Comparison of ENCODE assay signal across 7 mouse cellular contexts in genomic region chr1:161976255-161977182, GRCm38 (mm10). TPM values are rescaled to one million over a fixed set of nuclear protein-coding genes. Genes with fewer than 3 reads are reported as not detected.
A peak's percentile ranks its signal among the peaks of the same experiment; 100 is the strongest.
DNase-seq lines count a peak whose midpoint lies in the region; ATAC-seq and TF ChIP-seq lines count a peak whose summit lies in the region.

No protein-coding gene starts in this region.

- peak; percentile 88 for DNase-seq in ZHBTc4 (ENCODE audit: low read depth, low spot score)
- DNase-seq in cerebellum, postnatal 36 days: peak; percentile 63 to 77
- peak; percentile 60 to 88 for DNase-seq in frontal cortex, postnatal 36 days (ENCODE audit: low spot score in 2 of 2)
- DNase-seq in hindbrain, postnatal 0 days (ENCODE audit: low spot score): peak; percentile 92
- DNase-seq in left cerebral cortex, adult 18-20 months (ENCODE audit: low spot score in 2 of 2): peak; percentile 73
- DNase-seq in right cerebral cortex, postnatal 10 days (ENCODE audit: low spot score in 2 of 2): peak; percentile 83 to 86

- H3K4me2 ChIP-seq in hindbrain, postnatal 0 days (ENCODE audit: low read depth, low read length): peak overlapping the region; percentile 16; the same call in 1 of the 2 replicates

- H3K4me3 ChIP-seq in hindbrain, postnatal 0 days (ENCODE audit: low read length): no peak overlapping the region

- TF ChIP-seq CTCF in hindbrain, postnatal 0 days (IDR thresholded peaks at IDR 0.05; ENCODE audit: low read depth): peak; percentile 95

- 0 out of 2 replicates have a peak overlapping the region, but pooled peaks have one; percentile 32 for H3K27ac ChIP-seq in hindbrain, postnatal 0 days

- ATAC-seq in hindbrain, postnatal 0 days: peak; percentile 75
- ATAC-seq in megakaryocyte progenitor cell, adult 5-6 weeks (replicated peaks; ENCODE audit: poor library complexity): peak; percentile 97

- no peaks in the 10 kb centered on the region for H3K36me3 ChIP-seq in hindbrain, postnatal 0 days (ENCODE audit: insufficient read depth, low read length)

- no peaks in the 10 kb centered on the region for H3K9me3 ChIP-seq in hindbrain, postnatal 0 days (ENCODE audit: low read length)

- WGBS in hindbrain, postnatal 0 days: 44% methylated on average over 16 of the region's 16 CpGs

- no peaks in the 10 kb centered on the region for H3K27me3 ChIP-seq in hindbrain, postnatal 0 days (ENCODE audit: insufficient read depth, low read length)

- H3K9ac ChIP-seq in hindbrain, postnatal 0 days (replicated peaks; ENCODE audit: low read length): no peak overlapping the region

- H3K4me1 ChIP-seq in hindbrain, postnatal 0 days (ENCODE audit: insufficient read depth, low read length): no peaks in the 10 kb centered on the region

RNA-seq across cellular contexts. Expression of gene 4930558K02Rik, which starts 2.9 kb away (rescaled TPM):
- not detected in 2 replicates for total RNA-seq in hindbrain, postnatal 0 days (2014; rRNA removed)
- 0.19 and 0.35 TPM in 2 replicates for polyA plus RNA-seq in hindbrain, postnatal 0 days (2015; fragmentation: Nextera tagmentation; extraction: Ambion mirVana)
- total RNA-seq in left cerebral cortex, adult 18-20 months (2021): not detected
- total RNA-seq in megakaryocyte progenitor cell, adult 5-6 weeks (2015): 0.39 TPM in 1 of 2 replicates, not detected in the other
- total RNA-seq in megakaryocyte progenitor cell, adult 5-6 weeks (2017): not detected in 2 replicates

RNA-seq across cellular contexts. Expression of gene Pigc, which starts 7.5 kb away (rescaled TPM):
- total RNA-seq in hindbrain, postnatal 0 days (2014; rRNA removed): 8.4 and 12.6 TPM in 2 replicates
- polyA plus RNA-seq in hindbrain, postnatal 0 days (2015; fragmentation: Nextera tagmentation; extraction: Ambion mirVana): 24.1 and 26.1 TPM in 2 replicates
- 10 to 100 TPM; 10.8 to 17.3 TPM for total RNA-seq in left cerebral cortex, adult 18-20 months (2021)
- 11.9 and 13.7 TPM in 2 replicates for total RNA-seq in megakaryocyte progenitor cell, adult 5-6 weeks (2015)
- 17.4 and 20.1 TPM in 2 replicates for total RNA-seq in megakaryocyte progenitor cell, adult 5-6 weeks (2017)
